Mouse (Mus musculus) hindbrain, postnatal 0 days (tissue): Measurements from ENCODE around the gene Muc4. TPM values are rescaled to one million over a fixed set of nuclear protein-coding genes. Genes with fewer than 3 reads are reported as not detected.
A peak's percentile ranks its signal among the peaks of the same experiment; 100 is the strongest.

Experiments used
- ATAC-seq: fragments of 200-750 bp; cut with Nextera tagmentation; 2 replicates; pipeline ENCODE4 v1.8.0; 2017; ENCODE audit warnings: mild to moderate bottlenecking, moderate TSS enrichment, moderate library complexity
- DNase-seq: peaks from one replicate; pipeline ENCODE4 v3.0.0-alpha.2; 2015; ENCODE audit warnings: low spot score
- H3K27ac ChIP-seq: fragments of 300-500 bp; sonication (generic); 2 replicates; pipeline ENCODE4 v1.5.1; 2014; ENCODE audit warnings: mild to moderate bottlenecking
- H3K27me3 ChIP-seq: fragments of 300-500 bp; sonication (generic); 2 replicates; pipeline ENCODE4 v1.6.1; 2014; ENCODE audit warnings: low read length, mixed read lengths; ENCODE audit not compliant: insufficient read depth
- H3K36me3 ChIP-seq: fragments of 300-500 bp; sonication (generic); 2 replicates; pipeline ENCODE4 v1.6.1; 2014; ENCODE audit warnings: low read length, mixed read lengths; ENCODE audit not compliant: insufficient read depth
- H3K4me1 ChIP-seq: fragments of 300-500 bp; sonication (generic); 2 replicates; pipeline ENCODE4 v1.6.1; 2014; ENCODE audit warnings: antibody characterized with exemption, low read length, mixed read lengths; ENCODE audit not compliant: insufficient read depth
- H3K4me2 ChIP-seq: fragments of 300-500 bp; sonication (generic); 2 replicates; pipeline ENCODE4 v1.6.1; 2014; ENCODE audit warnings: low read depth, mild to moderate bottlenecking, low read length, moderate library complexity, mixed read lengths
- H3K4me3 ChIP-seq: fragments of 300-500 bp; sonication (generic); 2 replicates; pipeline ENCODE4 v1.5.1; 2014; ENCODE audit warnings: low read length
- H3K9ac ChIP-seq: fragments of 300-500 bp; sonication (generic); replicated peaks from 2 replicates; pipeline ENCODE4 v1.6.1; 2014; ENCODE audit warnings: mild to moderate bottlenecking, low read length, moderate library complexity, mixed read lengths
- H3K9me3 ChIP-seq: fragments of 300-500 bp; sonication (generic); 2 replicates; pipeline ENCODE4 v1.6.1; 2016; ENCODE audit warnings: low read length, mixed read lengths
- CTCF ChIP-seq: IDR thresholded peaks from 2 replicates; pipeline ENCODE4 v1.5.1; 2016; ENCODE audit warnings: antibody characterized with exemption, control low read depth, low read depth
- whole genome bisulfite sequencing: fragments of 180-500 bp; shearing (Covaris S2); extraction: QIAGEN DNeasy Blood & Tissue Kit; methylation state at CpG from one replicate; pipeline ENCODE4 v1.1.7; 2014; 5-methylcytosine and 5-hydroxymethylcytosine counted together
- polyA plus RNA-seq: library from polyadenylated mRNA; unstranded; fragments of >200 nt; fragmentation: Nextera tagmentation; extraction: Ambion mirVana; gene quantifications from 2 replicates; pipeline ENCODE4 v1.2.1, GENCODE M21; 2015
- total RNA-seq: library from RNA; depleted of rRNA; stranded (reverse); fragments of >200 nt; gene quantifications from 2 replicates; pipeline ENCODE4 v1.2.3, GENCODE M21; 2014

The Muc4 gene
- total and polyA plus RNA-seq, 2 experiments from 2014 or later: not detected

GRCm38 (mm10) chr16:32813362-32813761 lies 77.7 kb downstream of the Muc4 start:
- no peak for TF ChIP-seq CTCF
- peak overlapping the region; percentile 35; the same call in 1 of the 2 replicates for H3K4me2 ChIP-seq
- H3K9ac ChIP-seq: no peak overlapping the region

GRCm38 (mm10) chr16:32813771-32814170 lies 78.1 kb downstream of the Muc4 start:
- no peak for TF ChIP-seq CTCF
- H3K9ac ChIP-seq: no peak overlapping the region
- no peaks in the 10 kb centered on the region for H3K9me3 ChIP-seq
- no peak overlapping the region for H3K4me2 ChIP-seq
- 0 out of 2 replicates have a peak, but pooled peaks cover 3% of the 10 kb centered on the region for H3K4me1 ChIP-seq
- WGBS: 54% methylated on average over 3 of the region's 3 CpGs
- no peak overlapping the region for H3K27ac ChIP-seq
- H3K27me3 ChIP-seq: no peaks in the 10 kb centered on the region
- ATAC-seq (no peak), DNase-seq (no peak)
- H3K4me3 ChIP-seq: no peak overlapping the region
- H3K36me3 ChIP-seq: no peaks in the 10 kb centered on the region

More at GRCm38 (mm10) chr16:32813362-32813761, 77.7 kb downstream of the Muc4 start:
- no peaks in the 10 kb centered on the region for H3K9me3 ChIP-seq
- no peaks in the 10 kb centered on the region for H3K27me3 ChIP-seq
- WGBS: 49% methylated on average over 9 of the region's 9 CpGs
- H3K4me3 ChIP-seq: no peak overlapping the region
- no peak overlapping the region for H3K27ac ChIP-seq
- ATAC-seq (no peak), DNase-seq (no peak)
- no peaks in the 10 kb centered on the region for H3K36me3 ChIP-seq
- 0 out of 2 replicates have a peak, but pooled peaks cover 3% of the 10 kb centered on the region for H3K4me1 ChIP-seq

- Histone ChIP-seq H3K4me3 (peak overlapping the region; percentile 31), H3K4me1 (0 out of 2 replicates have a peak, but pooled peaks cover 3% of the 10 kb centered on the region), H3K9ac (0 out of 2 replicates have a peak overlapping the region, but pooled peaks have one; percentile 13), H3K36me3 (no peaks in the 10 kb centered on the region), H3K27me3 (no peaks in the 10 kb centered on the region), H3K27ac (no peak overlapping the region), H3K9me3 (no peaks in the 10 kb centered on the region), H3K4me2 (peak overlapping the region; percentile 57)
- ATAC-seq: 0 out of 2 replicates have a peak, but pooled peaks have one; percentile 25
- peak; percentile 59 for DNase-seq
- 25% methylated on average over 14 of the region's 14 CpGs for WGBS
- TF ChIP-seq CTCF: no peak
Observed at GRCm38 (mm10) chr16:32814539-32814938, 78.9 kb downstream of the Muc4 start.

GRCm38 (mm10) chr16:32815160-32815605 lies 79.5 kb downstream of the Muc4 start:
- Histone ChIP-seq H3K27me3 (no peaks in the 10 kb centered on the region), H3K4me1 (0 out of 2 replicates have a peak, but pooled peaks cover 3% of the 10 kb centered on the region), H3K9ac (0 out of 2 replicates have a peak overlapping the region, but pooled peaks have one; percentile 13), H3K4me3 (peak overlapping the region; percentile 31; the same call in 1 of the 2 replicates), H3K4me2 (peak overlapping the region; percentile 57), H3K36me3 (no peaks in the 10 kb centered on the region), H3K27ac (no peak overlapping the region), H3K9me3 (no peaks in the 10 kb centered on the region)
- TF ChIP-seq CTCF: no peak
- WGBS: 20% methylated on average over 6 of the region's 6 CpGs
- ATAC-seq (no peak), DNase-seq (no peak)

- Histone ChIP-seq H3K9me3 (no peaks in the 10 kb centered on the region), H3K36me3 (peaks cover 19% of the 10 kb centered on the region; the same call in 1 of the 2 replicates), H3K27ac (no peak overlapping the region), H3K27me3 (no peaks in the 10 kb centered on the region), H3K4me3 (no peak overlapping the region), H3K9ac (no peak overlapping the region), H3K4me1 (0 out of 2 replicates have a peak, but pooled peaks cover 3% of the 10 kb centered on the region), H3K4me2 (no peak overlapping the region)
- WGBS: 86% methylated on average over 4 of the region's 4 CpGs
- DNase-seq: no peak
- no peak for ATAC-seq
- TF ChIP-seq CTCF: no peak
Observed at GRCm38 (mm10) chr16:32818036-32818435, 82.3 kb downstream of the Muc4 start.

- H3K27ac ChIP-seq: no peak overlapping the region
- TF ChIP-seq CTCF: no peak
- H3K4me1 ChIP-seq: 0 out of 2 replicates have a peak, but pooled peaks cover 3% of the 10 kb centered on the region
- ATAC-seq (no peak), DNase-seq (no peak)
- H3K4me2 ChIP-seq: no peak overlapping the region
- H3K9me3 ChIP-seq: no peaks in the 10 kb centered on the region
- WGBS: 88% methylated on average over 5 of the region's 5 CpGs
- H3K9ac ChIP-seq: no peak overlapping the region
- no peaks in the 10 kb centered on the region for H3K27me3 ChIP-seq
- no peak overlapping the region for H3K4me3 ChIP-seq
- H3K36me3 ChIP-seq: peaks cover 23% of the 10 kb centered on the region
Observed at GRCm38 (mm10) chr16:32818441-32818840, 82.8 kb downstream of the Muc4 start.

- Histone ChIP-seq H3K9ac (no peak overlapping the region), H3K9me3 (no peaks in the 10 kb centered on the region), H3K4me3 (no peak overlapping the region), H3K27ac (no peak overlapping the region), H3K4me1 (no peaks in the 10 kb centered on the region), H3K36me3 (peaks cover 57% of the 10 kb centered on the region), H3K27me3 (no peaks in the 10 kb centered on the region), H3K4me2 (no peak overlapping the region)
- no peak for ATAC-seq
- WGBS: 83% methylated on average over 10 of the region's 10 CpGs
- no peak for TF ChIP-seq CTCF
- DNase-seq: no peak
Observed at GRCm38 (mm10) chr16:32821772-32822449, 86.2 kb downstream of the Muc4 start.
